ENCODE assay signal across 18 mouse cellular contexts in the genomic region with DNA sequence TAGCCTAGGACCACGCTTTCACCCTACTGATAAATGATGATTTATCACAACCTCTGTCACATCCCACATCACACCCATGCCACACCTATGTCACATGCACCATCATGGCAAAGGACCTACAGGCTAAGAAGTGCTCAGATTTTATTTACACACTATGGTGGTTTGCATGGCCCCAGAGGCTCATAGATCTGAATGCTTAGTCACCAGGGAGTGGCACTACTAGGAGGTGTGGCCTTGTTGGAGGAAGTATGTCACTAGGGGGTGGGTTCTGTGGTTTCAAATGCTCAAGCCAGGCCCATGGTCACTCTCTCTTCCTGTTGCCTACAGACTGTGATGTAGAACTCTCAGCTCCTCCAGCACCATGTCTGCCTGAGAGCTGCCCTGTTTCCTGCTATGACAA.
DNase-seq lines count a peak whose midpoint lies in the region; ATAC-seq and TF ChIP-seq lines count a peak whose summit lies in the region.
"Had no signal": no experiment of that assay in that cellular context is flagged by ENCODE, and none has a peak within 500 bp of the region (broad histone marks: within the 10 kb centered on the region; RNA-seq: fewer than 3 reads in every experiment).

No protein-coding gene starts in this region.

- no peak overlapping the region for H3K9ac ChIP-seq in forebrain, embryonic 11.5 days (ENCODE audit: low read length)
- no peak overlapping the region for H3K9ac ChIP-seq in forebrain, embryonic 12.5 days
- H3K9ac ChIP-seq in intestine, embryonic 14.5 days (ENCODE audit: low read length): no peak overlapping the region
- no peak overlapping the region for H3K9ac ChIP-seq in intestine, postnatal 0 days (ENCODE audit: low read depth, low read length)
- no peak overlapping the region for H3K9ac ChIP-seq in midbrain, embryonic 11.5 days (ENCODE audit: low read length)
- H3K9ac ChIP-seq: forebrain, embryonic 15.5 days; hindbrain, embryonic 13.5 days; intestine, embryonic 15.5 days had no signal

- ATAC-seq in forebrain, embryonic 11.5 days (replicated peaks; ENCODE audit: low FRiP score): no peak
- ATAC-seq in forebrain, embryonic 12.5 days (ENCODE audit: low FRiP score): no peak
- no peak for ATAC-seq in intestine, embryonic 14.5 days (replicated peaks; ENCODE audit: low FRiP score, low TSS enrichment, low read depth)
- no peak for ATAC-seq in intestine, postnatal 0 days
- ATAC-seq in midbrain, embryonic 11.5 days (ENCODE audit: low FRiP score): no peak
- ATAC-seq: activated CD4-positive, CD25-positive, alpha-beta regulatory T cell, adult 4 months; forebrain, embryonic 15.5 days; hindbrain, postnatal 0 days; intestine, embryonic 15.5 days; Patski had no signal

- no peaks in the 10 kb centered on the region for H3K27me3 ChIP-seq in forebrain, embryonic 11.5 days (ENCODE audit: control insufficient read depth, insufficient read depth, low read length)
- H3K27me3 ChIP-seq in forebrain, embryonic 12.5 days: no peaks in the 10 kb centered on the region
- no peaks in the 10 kb centered on the region for H3K27me3 ChIP-seq in intestine, embryonic 14.5 days (replicated peaks; ENCODE audit: control insufficient read depth, insufficient read depth, low read length)
- no peaks in the 10 kb centered on the region for H3K27me3 ChIP-seq in intestine, postnatal 0 days (replicated peaks; ENCODE audit: control insufficient read depth, insufficient read depth, low read length)
- no peaks in the 10 kb centered on the region for H3K27me3 ChIP-seq in midbrain, embryonic 11.5 days (ENCODE audit: control insufficient read depth, insufficient read depth, low read length)
- H3K27me3 ChIP-seq in midbrain, embryonic 10.5 days (ENCODE audit: low read depth, poor library complexity, severe bottlenecking): no peaks in the 10 kb centered on the region
- H3K27me3 ChIP-seq: forebrain, embryonic 15.5 days; hindbrain, embryonic 13.5 days; intestine, embryonic 15.5 days; Patski had no signal

- peak; percentile 25 for DNase-seq in forebrain, embryonic 11.5 days (ENCODE audit: low spot score)
- DNase-seq in intestine, embryonic 14.5 days (ENCODE audit: low spot score): peak; percentile 37
- DNase-seq in midbrain, embryonic 11.5 days (ENCODE audit: low spot score, missing footprints): peak; percentile 26
- no peak for DNase-seq in midbrain, embryonic 10.5 days (ENCODE audit: low spot score)
- no peak for DNase-seq in c-Kit-positive CD71-positive TER-119-positive erythroid progenitor cells, embryonic 14.5 days (ENCODE audit: low spot score)
- DNase-seq: adrenal gland, postnatal 14 days; cerebellum, adult 18-20 months; cerebellum, adult 9-11 months; heart, postnatal 14 days had no signal

- no peak for TF ChIP-seq CTCF in intestine, postnatal 0 days (IDR thresholded peaks at IDR 0.05; ENCODE audit: low read depth)

- H3K9me3 ChIP-seq in forebrain, embryonic 11.5 days (ENCODE audit: control insufficient read depth, low read length): no peaks in the 10 kb centered on the region
- H3K9me3 ChIP-seq in forebrain, embryonic 12.5 days: no peaks in the 10 kb centered on the region
- 0 out of 2 replicates have a peak, but pooled peaks cover 4% of the 10 kb centered on the region for H3K9me3 ChIP-seq in intestine, embryonic 14.5 days (ENCODE audit: control insufficient read depth, low read length)
- H3K9me3 ChIP-seq in intestine, postnatal 0 days (ENCODE audit: control insufficient read depth): no peaks in the 10 kb centered on the region
- H3K9me3 ChIP-seq in midbrain, embryonic 11.5 days (ENCODE audit: control insufficient read depth, low read length): no peaks in the 10 kb centered on the region
- H3K9me3 ChIP-seq in midbrain, embryonic 10.5 days (replicated peaks): no peaks in the 10 kb centered on the region; the same call in 1 of the 2 replicates
- H3K9me3 ChIP-seq: embryonic facial prominence, embryonic 10.5 days; hindbrain, embryonic 13.5 days; intestine, embryonic 15.5 days had no signal

- H3K4me3 ChIP-seq in forebrain, embryonic 11.5 days (ENCODE audit: low read depth, low read length): no peak overlapping the region
- no peak overlapping the region for H3K4me3 ChIP-seq in forebrain, embryonic 12.5 days (replicated peaks)
- H3K4me3 ChIP-seq in intestine, embryonic 14.5 days (ENCODE audit: low read depth, low read length): no peak overlapping the region
- no peak overlapping the region for H3K4me3 ChIP-seq in intestine, postnatal 0 days (ENCODE audit: low read depth, low read length)
- H3K4me3 ChIP-seq in midbrain, embryonic 11.5 days (ENCODE audit: low read depth, low read length): no peak overlapping the region
- no peak overlapping the region for H3K4me3 ChIP-seq in midbrain, embryonic 10.5 days
- H3K4me3 ChIP-seq: embryonic facial prominence, embryonic 10.5 days; forebrain, embryonic 15.5 days; hindbrain, embryonic 13.5 days; intestine, embryonic 15.5 days had no signal

- no peaks in the 10 kb centered on the region for H3K36me3 ChIP-seq in forebrain, embryonic 11.5 days (ENCODE audit: control insufficient read depth, insufficient read depth, low read length)
- H3K36me3 ChIP-seq in forebrain, embryonic 12.5 days (replicated peaks): peaks cover 7% of the 10 kb centered on the region
- H3K36me3 ChIP-seq in intestine, embryonic 14.5 days (ENCODE audit: control insufficient read depth, insufficient read depth, low read length): no peaks in the 10 kb centered on the region
- no peaks in the 10 kb centered on the region for H3K36me3 ChIP-seq in intestine, postnatal 0 days (ENCODE audit: control insufficient read depth, insufficient read depth)
- H3K36me3 ChIP-seq in midbrain, embryonic 11.5 days (ENCODE audit: control insufficient read depth, insufficient read depth, low read length): 0 out of 2 replicates have a peak, but pooled peaks cover 2% of the 10 kb centered on the region
- peaks cover 37% of the 10 kb centered on the region for H3K36me3 ChIP-seq in midbrain, embryonic 10.5 days
- H3K36me3 ChIP-seq: intestine, embryonic 15.5 days had no signal

- H3K4me2 ChIP-seq in forebrain, embryonic 11.5 days (ENCODE audit: low read depth, low read length, severe bottlenecking): no peak overlapping the region
- H3K4me2 ChIP-seq in forebrain, embryonic 12.5 days: no peak overlapping the region
- no peak overlapping the region for H3K4me2 ChIP-seq in intestine, embryonic 14.5 days (ENCODE audit: low read length)
- H3K4me2 ChIP-seq in intestine, postnatal 0 days (replicated peaks; ENCODE audit: low read depth): no peak overlapping the region
- no peak overlapping the region for H3K4me2 ChIP-seq in midbrain, embryonic 11.5 days
- H3K4me2 ChIP-seq: forebrain, embryonic 15.5 days; hindbrain, embryonic 13.5 days; intestine, embryonic 15.5 days had no signal

- H3K4me1 ChIP-seq in forebrain, embryonic 11.5 days (replicated peaks; ENCODE audit: control insufficient read depth, insufficient read depth, low read length): 0 out of 2 replicates have a peak, but pooled peaks cover 2% of the 10 kb centered on the region
- peaks cover 10% of the 10 kb centered on the region; the same call in 1 of the 2 replicates for H3K4me1 ChIP-seq in forebrain, embryonic 12.5 days
- no peaks in the 10 kb centered on the region for H3K4me1 ChIP-seq in intestine, embryonic 14.5 days (replicated peaks; ENCODE audit: control insufficient read depth, insufficient read depth, low read length)
- H3K4me1 ChIP-seq in intestine, postnatal 0 days (replicated peaks; ENCODE audit: control insufficient read depth, insufficient read depth, low read length): no peaks in the 10 kb centered on the region
- no peaks in the 10 kb centered on the region for H3K4me1 ChIP-seq in midbrain, embryonic 11.5 days (ENCODE audit: control insufficient read depth, insufficient read depth, low read length)
- H3K4me1 ChIP-seq in midbrain, embryonic 10.5 days: no peaks in the 10 kb centered on the region
- H3K4me1 ChIP-seq: forebrain, embryonic 15.5 days; intestine, embryonic 15.5 days had no signal

- no peak overlapping the region for H3K27ac ChIP-seq in forebrain, embryonic 11.5 days (ENCODE audit: low read depth, low read length)
- H3K27ac ChIP-seq in forebrain, embryonic 12.5 days: no peak overlapping the region
- H3K27ac ChIP-seq in intestine, embryonic 14.5 days (ENCODE audit: low read depth): no peak overlapping the region
- H3K27ac ChIP-seq in intestine, postnatal 0 days (ENCODE audit: low read depth, low read length): no peak overlapping the region
- no peak overlapping the region for H3K27ac ChIP-seq in midbrain, embryonic 11.5 days (ENCODE audit: low read depth, low read length)
- no peak overlapping the region for H3K27ac ChIP-seq in midbrain, embryonic 10.5 days (replicated peaks)
- H3K27ac ChIP-seq: embryonic facial prominence, embryonic 10.5 days; forebrain, embryonic 15.5 days; hindbrain, postnatal 0 days; intestine, embryonic 15.5 days had no signal

- WGBS in forebrain, embryonic 11.5 days: 97% methylated on average over 1 of the region's 1 CpGs
- 96% methylated on average over 1 of the region's 1 CpGs for WGBS in forebrain, embryonic 12.5 days
- WGBS in intestine, embryonic 14.5 days: 93% methylated on average over 1 of the region's 1 CpGs
- WGBS in intestine, postnatal 0 days: 80% methylated on average over 1 of the region's 1 CpGs
- WGBS in midbrain, embryonic 11.5 days: 86% methylated on average over 1 of the region's 1 CpGs
- 86% methylated on average over 1 of the region's 1 CpGs for WGBS in midbrain, embryonic 10.5 days

Comparison
In these comparisons a context has a peak if more than half of its experiments do, and no peak if none do; other contexts are left out.
1. DNase-seq: peak in forebrain, embryonic 11.5 days (single experiment), intestine, embryonic 14.5 days (single experiment) and midbrain, embryonic 11.5 days (single experiment); none in midbrain, embryonic 10.5 days (single experiment) and c-Kit-positive CD71-positive TER-119-positive erythroid progenitor cells, embryonic 14.5 days (single experiment).